10 mouse cellular contexts compared by ENCODE assay signal in the genomic region with DNA sequence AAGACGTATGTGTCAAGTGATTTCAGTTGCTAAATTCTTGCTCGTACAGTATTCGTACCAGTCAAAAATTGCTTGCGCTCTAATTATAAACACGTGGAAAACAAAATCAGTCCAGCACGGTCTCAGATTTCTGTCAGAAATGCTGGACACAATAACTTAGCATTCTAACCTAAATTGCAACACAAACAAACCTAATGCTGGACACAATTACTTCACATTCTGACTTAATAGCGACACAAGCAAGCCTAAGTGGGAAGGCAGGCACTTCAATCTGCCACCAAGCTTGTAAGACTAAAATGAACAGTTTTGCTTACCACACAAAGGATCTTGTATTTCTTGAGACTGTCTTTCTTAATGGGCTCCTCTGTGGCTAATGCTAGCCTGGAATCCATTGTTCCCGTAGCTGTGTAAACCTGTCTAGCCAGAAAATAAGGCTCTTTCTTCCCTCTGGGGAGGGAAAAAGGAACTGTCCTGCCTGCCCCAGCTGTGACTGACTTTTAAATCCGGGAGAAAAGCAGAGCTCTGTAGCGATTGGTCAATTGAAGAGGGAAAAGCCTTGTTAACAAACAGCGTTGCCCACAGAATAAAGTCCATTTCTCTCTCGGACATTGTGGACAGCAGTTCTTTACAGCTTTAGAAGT. TPM values are rescaled to one million over a fixed set of nuclear protein-coding genes. Genes with fewer than 3 reads are reported as not detected.
DNase-seq lines count a peak whose midpoint lies in the region; ATAC-seq and TF ChIP-seq lines count a peak whose summit lies in the region.
"Had no signal": no experiment of that assay in that cellular context is flagged by ENCODE, and none has a peak within 500 bp of the region (broad histone marks: within the 10 kb centered on the region; RNA-seq: fewer than 3 reads in every experiment).

No protein-coding gene starts in this region.

- H3K27me3 ChIP-seq in liver, adult 2 months (ENCODE audit: control insufficient read depth, insufficient read depth, low read length) = no peaks in the 10 kb centered on the region
- H3K27me3 ChIP-seq in heart, embryonic 14.5 days (ENCODE audit: control insufficient read depth, insufficient read depth, low read length) = no peaks in the 10 kb centered on the region
- no peaks in the 10 kb centered on the region for H3K27me3 ChIP-seq in neural tube, embryonic 15.5 days (replicated peaks)

- 12% methylated on average over 12 of the region's 12 CpGs for WGBS in liver, adult 2 months
- 26% methylated on average over 12 of the region's 12 CpGs for WGBS in heart, embryonic 14.5 days
- 33% methylated on average over 12 of the region's 12 CpGs for WGBS in large intestine, adult 2 months
- WGBS in neural tube, embryonic 15.5 days = 17% methylated on average over 12 of the region's 12 CpGs

- intact Hi-C loops in left cerebral cortex, postnatal 36 days (cut with DNase I) = no loop called here

- DNase-seq in liver, adult 2 months (ENCODE audit: extremely low read depth, low read depth, low spot score) = peak; percentile 93
- DNase-seq in liver = no peak
- DNase-seq in large intestine, adult 2 months (ENCODE audit: low read depth, low spot score) = peak; percentile 11
- no peak for DNase-seq in left cerebral cortex, adult 8-10 months (ENCODE audit: low spot score in 2 of 2)
- no peak for DNase-seq in left cerebral cortex, postnatal 36 days (ENCODE audit: low spot score in 2 of 2)
- no peak for DNase-seq in right cerebral cortex, postnatal 25 days

- ATAC-seq in heart, embryonic 14.5 days (ENCODE audit: insufficient number of reproducible peaks, insufficient read depth, low FRiP score, low read depth) = no peak
- peak; percentile 71; the same call in 1 of the 2 replicates for ATAC-seq in neural tube, embryonic 15.5 days (ENCODE audit: low FRiP score)

- peak overlapping the region; percentile 52 for H3K9ac ChIP-seq in liver, adult 2 months (ENCODE audit: low read depth, low read length)
- peak overlapping the region; percentile 16; the same call in 1 of the 2 replicates for H3K9ac ChIP-seq in heart, embryonic 14.5 days (ENCODE audit: low read length)
- peak overlapping the region; percentile 36; the same call in 1 of the 2 replicates for H3K9ac ChIP-seq in neural tube, embryonic 15.5 days (replicated peaks)

- peaks cover 38% of the 10 kb centered on the region for H3K4me1 ChIP-seq in liver, adult 2 months (ENCODE audit: control insufficient read depth, insufficient read depth, low read length)
- peaks cover 6 to 14% of the 10 kb centered on the region in 2 experiments; a peak in 3 of 4 replicates for H3K4me1 ChIP-seq in heart, embryonic 14.5 days (ENCODE audit: control insufficient read depth in 2 of 2, insufficient read depth in 2 of 2, low read length in 2 of 2)
- H3K4me1 ChIP-seq in neural tube, embryonic 15.5 days = peaks cover 21% of the 10 kb centered on the region

- peak overlapping the region; percentile 53 for H3K4me2 ChIP-seq in heart, embryonic 14.5 days (ENCODE audit: low read length)
- H3K4me2 ChIP-seq in neural tube, embryonic 15.5 days = peak overlapping the region; percentile 54

- H3K4me3 ChIP-seq in liver, adult 2 months (ENCODE audit: insufficient read depth, low read depth, low read length) = peak overlapping the region; percentile 49
- H3K4me3 ChIP-seq in heart, embryonic 14.5 days (ENCODE audit: control insufficient read depth in 1 of 2, insufficient read depth in 1 of 2, low read depth in 1 of 2, low read length in 2 of 2) = peak overlapping the region in 1 of 2 experiments; percentile 6; a peak in 2 of 4 replicates
- peak overlapping the region; percentile 25 for H3K4me3 ChIP-seq in neural tube, embryonic 15.5 days (replicated peaks)

- H3K79me2 ChIP-seq in liver, adult 2 months (ENCODE audit: control insufficient read depth, insufficient read depth, low read length) = peaks cover 11% of the 10 kb centered on the region; the same call in 1 of the 2 replicates

- no peak for TF ChIP-seq POLR2A in liver, adult 2 months (IDR thresholded peaks at IDR 0.05; ENCODE audit: extremely low read depth, insufficient read depth, low read length)

- peak overlapping the region; percentile 95 for H3K27ac ChIP-seq in liver, adult 2 months (replicated peaks; ENCODE audit: insufficient read depth, low read depth, low read length)
- H3K27ac ChIP-seq in heart, embryonic 14.5 days (replicated peaks in 1 of 2; ENCODE audit: control insufficient read depth in 1 of 2, insufficient read depth in 1 of 2, low read depth in 2 of 2, low read length in 2 of 2) = peak overlapping the region; percentile 2 to 8; a peak in 1 of 4 replicates
- peak overlapping the region; percentile 30; the same call in 1 of the 2 replicates for H3K27ac ChIP-seq in neural tube, embryonic 15.5 days (replicated peaks)
- H3K27ac ChIP-seq: macrophage had no signal

- H3K36me3 ChIP-seq in liver, adult 2 months (ENCODE audit: control insufficient read depth, insufficient read depth, low read length) = peaks cover 4% of the 10 kb centered on the region
- H3K36me3 ChIP-seq in heart, embryonic 14.5 days (ENCODE audit: control insufficient read depth, insufficient read depth, low read length) = no peaks in the 10 kb centered on the region
- no peaks in the 10 kb centered on the region for H3K36me3 ChIP-seq in neural tube, embryonic 15.5 days
- H3K36me3 ChIP-seq: G1E had no signal

- TF ChIP-seq CTCF in liver, adult 2 months (IDR thresholded peaks at IDR 0.05; ENCODE audit: low read depth, low read length) = no peak

- no peaks in the 10 kb centered on the region; the same call in 1 of the 2 replicates for H3K9me3 ChIP-seq in heart, embryonic 14.5 days (ENCODE audit: control insufficient read depth, low read length)
- no peaks in the 10 kb centered on the region for H3K9me3 ChIP-seq in neural tube, embryonic 15.5 days (replicated peaks)

RNA-seq across cellular contexts. Expression of a gene that starts 6.8 kb away (rescaled TPM):
- 39.7 and 60.6 TPM in 2 replicates for total RNA-seq in liver, adult 2 months (2014; rRNA removed)
- polyA plus RNA-seq in liver, adult 2 months (2012; rRNA removed) = 11.4 and 12.4 TPM in 2 replicates
- polyA plus RNA-seq in heart, embryonic 14.5 days (2014; fragmentation: Nextera tagmentation; extraction: Ambion mirVana) = 2.9 and 3.8 TPM in 2 replicates
- 2.2 and 23.4 TPM in 2 replicates for polyA plus RNA-seq in large intestine, adult 2 months (2012; rRNA removed)
- 3.7 and 4.8 TPM in 2 replicates for polyA plus RNA-seq in neural tube, embryonic 15.5 days (2015; fragmentation: Nextera tagmentation; extraction: Ambion mirVana)
- 1 to 10 TPM in 2 of 4 experiments, under 1 TPM in 2; 0.58 to 1.1 (median 0.84) TPM for total RNA-seq in left cerebral cortex, adult 8-10 months (2022)
- total RNA-seq in left cerebral cortex, postnatal 36 days (2021) = under 1 TPM; 0.39 to 0.41 TPM
- polyA plus RNA-seq: G1E, macrophage had no signal

RNA-seq across cellular contexts. Expression of a gene that starts 34.0 kb away (rescaled TPM):
- total RNA-seq in liver, adult 2 months (2014; rRNA removed) = 7.7 and 9.6 TPM in 2 replicates
- 5.5 and 6.2 TPM in 2 replicates for polyA plus RNA-seq in liver, adult 2 months (2012; rRNA removed)
- 14.7 and 18.3 TPM in 2 replicates for polyA plus RNA-seq in heart, embryonic 14.5 days (2014; fragmentation: Nextera tagmentation; extraction: Ambion mirVana)
- polyA plus RNA-seq in large intestine, adult 2 months (2012; rRNA removed) = 11.8 and 17.7 TPM in 2 replicates
- 21.6 and 22.0 TPM in 2 replicates for polyA plus RNA-seq in neural tube, embryonic 15.5 days (2015; fragmentation: Nextera tagmentation; extraction: Ambion mirVana)
- total RNA-seq in left cerebral cortex, adult 8-10 months (2022) = 10 to 100 TPM; 31.1 to 42.3 (median 33.2) TPM
- 10 to 100 TPM; 29.9 to 36.8 TPM for total RNA-seq in left cerebral cortex, postnatal 36 days (2021)

Comparison
In these comparisons a context has a peak if more than half of its experiments do, and no peak if none do; other contexts are left out.
1. DNase-seq: peak in liver, adult 2 months (single experiment) and large intestine, adult 2 months (single experiment); none in liver (single experiment), left cerebral cortex, adult 8-10 months (0 of 2), left cerebral cortex, postnatal 36 days (0 of 2) and right cerebral cortex, postnatal 25 days (single experiment).
2. H3K27ac ChIP-seq: peak in every context shown above with its lines; median percentile 95 in liver, adult 2 months; 30 in neural tube, embryonic 15.5 days; 5 in heart, embryonic 14.5 days.
3. Peak in every context shown above with its lines, with median percentiles within 50 percentile points of each other: H3K9ac ChIP-seq.